Mouse (Mus musculus): Measurements from ENCODE around the gene Smn1.

- TF ChIP-seq POLR2A (IDR thresholded peaks at IDR 0.05; ENCODE audit: borderline replicate concordance, extremely low read depth, low read depth, low read length): no peak
- no peak for TF ChIP-seq CTCF (IDR thresholded peaks at IDR 0.05; ENCODE audit: insufficient read depth, low read length)
These were observed 21.5 kb upstream of the Smn1 start for GRCm38 (mm10) chr13:100103052-100103658.

All from lung, adult 2 months (tissue).